Mouse (Mus musculus) adrenal gland, adult 8-10 months (tissue): ENCODE data around the gene Dnajc16. TPM values are rescaled to one million over a fixed set of nuclear protein-coding genes. Genes with fewer than 3 reads are reported as not detected.

Source experiments
- DNase-seq: peaks from one replicate; pipeline ENCODE4 v3.0.0; 2022
- total RNA-seq, 4 experiments: library from RNA; stranded (reverse); gene quantifications; 2 replicates each; pipeline ENCODE4 v1.2.4; 2022

Dnajc16 gene
- total RNA-seq, 4 experiments from 2014 or later = 28.1 to 36.3 (median 32.7) TPM

- DNase-seq = no peak
Observed at GRCm38 (mm10) chr4:141723673-141724068, 67.1 kb downstream of the Dnajc16 start.

- peak; percentile 84 for DNase-seq
Observed at GRCm38 (mm10) chr4:141722731-141723672, 67.7 kb downstream of the Dnajc16 start, which contains the start of gene Ddi2. Ddi2 (minus strand) TSS chr4:141723419.

- DNase-seq = no peak
Observed at GRCm38 (mm10) chr4:141721961-141722360, 68.8 kb downstream of the Dnajc16 start.

- DNase-seq = no peak
Observed at GRCm38 (mm10) chr4:141720761-141721523, 69.8 kb downstream of the Dnajc16 start.

- DNase-seq = no peak
Observed at GRCm38 (mm10) chr4:141719304-141719703, 71.4 kb downstream of the Dnajc16 start.

GRCm38 (mm10) chr4:141717633-141718032 is 73.1 kb downstream of the Dnajc16 start:
- no peak for DNase-seq

GRCm38 (mm10) chr4:141715027-141715426 is 75.7 kb downstream of the Dnajc16 start:
- DNase-seq = no peak

- no peak for DNase-seq
Observed at GRCm38 (mm10) chr4:141713598-141714142, 77.1 kb downstream of the Dnajc16 start.

- DNase-seq = no peak
Observed at GRCm38 (mm10) chr4:141711250-141711649, 79.5 kb downstream of the Dnajc16 start.

Other genes starting within 250 kb of the Dnajc16 start
- 10 to 100 TPM; 10.2 to 21.0 (median 17.6) TPM for gene Fblim1, start 184.8 kb downstream of the Dnajc16 start, total RNA-seq
- gene Tmem82, start 172.3 kb downstream of the Dnajc16 start, total RNA-seq = 1 to 10 TPM; 1.1 to 2.7 (median 2.1) TPM
- 1 to 10 TPM; 1.3 to 5.1 (median 2.6) TPM for gene Slc25a34, start 167.1 kb downstream of the Dnajc16 start, total RNA-seq
- 10 to 100 TPM; 64.3 to 87.0 (median 76.1) TPM for gene Plekhm2, start 126.0 kb downstream of the Dnajc16 start, total RNA-seq
- 1 to 10 TPM in 1 of 4 experiments, not detected in 3; 3.7 TPM for gene Rsc1a1, start 105.3 kb downstream of the Dnajc16 start, total RNA-seq
- 10 to 100 TPM; 49.4 to 67.9 (median 54.0) TPM for gene Ddi2, start 67.5 kb downstream of the Dnajc16 start, total RNA-seq
- gene Agmat, start 44.3 kb downstream of the Dnajc16 start, total RNA-seq = 10 to 100 TPM in 3 of 4 experiments, 1 to 10 TPM in 1; 9.4 to 59.0 (median 32.8) TPM
- 10 to 100 TPM; 21.4 to 29.4 (median 26.5) TPM for gene Casp9, start 2.7 kb upstream of the Dnajc16 start, total RNA-seq
- not detected for gene Cela2a, start 35.2 kb upstream of the Dnajc16 start, total RNA-seq
- not detected for gene Ctrc, start 55.4 kb upstream of the Dnajc16 start, total RNA-seq
- 10 to 100 TPM; 32.2 to 38.0 (median 35.7) TPM for gene Efhd2, start 84.0 kb upstream of the Dnajc16 start, total RNA-seq
- 1 to 10 TPM in 2 of 4 experiments, under 1 TPM in 2; 0.32 to 1.9 (median 1.1) TPM for gene Fhad1, start 224.2 kb upstream of the Dnajc16 start, total RNA-seq